Mouse (Mus musculus) ES-Bruce4 (cell line): ENCODE measurements around the gene Enpp6.

ENCODE experiments used
- CTCF ChIP-seq: IDR thresholded peaks from one replicate; pipeline ENCODE4 v1.8.1; 2011; ENCODE audit warnings: low read depth, low read length
- EP300 ChIP-seq: IDR thresholded peaks from 2 replicates; pipeline ENCODE4 v1.6.1; 2011; ENCODE audit warnings: low read depth, low read length; ENCODE audit not compliant: insufficient read depth
- POLR2A ChIP-seq: IDR thresholded peaks from one replicate; pipeline ENCODE4 v1.8.1; 2011; ENCODE audit warnings: low read length; ENCODE audit not compliant: insufficient read depth

DNA sequence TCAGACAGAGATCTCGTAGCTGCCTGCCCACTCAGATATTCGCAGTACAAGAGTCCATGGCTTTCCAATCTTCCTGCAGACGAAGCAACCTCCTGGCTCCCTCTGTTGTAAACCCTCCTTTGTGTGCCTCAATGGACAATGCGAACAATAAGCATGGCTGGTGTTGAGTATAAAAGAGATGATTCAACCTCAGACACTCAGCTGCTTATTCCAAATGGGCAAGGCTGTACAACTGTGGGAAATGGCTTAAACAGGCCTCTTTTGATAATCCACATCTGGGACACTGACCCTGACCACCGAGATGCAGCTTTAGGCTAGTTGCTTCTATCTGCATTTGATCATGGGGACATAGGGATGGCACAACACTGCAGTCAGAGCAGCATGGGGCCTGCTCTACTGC lies 19.0 kb downstream of the Enpp6 start:
- TF ChIP-seq CTCF = no peak
- TF ChIP-seq EP300 = no peak
- no peak for TF ChIP-seq POLR2A
